Mouse (Mus musculus): ENCODE measurements around the gene Myh9. TPM values are rescaled to one million over a fixed set of nuclear protein-coding genes. Genes with fewer than 3 reads are reported as not detected.

Gene Myh9
- polyA plus RNA-seq, 1 experiment from 2014 or later: 24.6 TPM

- H3K4me1 ChIP-seq: peaks cover 15% of the 10 kb centered on the region
- no peak overlapping the region for H3K4me2 ChIP-seq
- ATAC-seq (ENCODE audit: low FRiP score): no peak
- no peak overlapping the region for H3K4me3 ChIP-seq (replicated peaks)
- peaks cover 26% of the 10 kb centered on the region for H3K36me3 ChIP-seq (replicated peaks)
- peak overlapping the region; percentile 78 for H3K27ac ChIP-seq
- no peaks in the 10 kb centered on the region for H3K27me3 ChIP-seq
- no peaks in the 10 kb centered on the region for H3K9me3 ChIP-seq
- WGBS: 88% methylated on average over 14 of the region's 14 CpGs
- H3K9ac ChIP-seq: no peak overlapping the region
Measured at GRCm38 (mm10) chr15:77797609-77798411, 44.2 kb downstream of the Myh9 start.

- H3K9me3 ChIP-seq: no peaks in the 10 kb centered on the region
- no peak overlapping the region for H3K4me2 ChIP-seq
- no peak overlapping the region for H3K9ac ChIP-seq
- no peaks in the 10 kb centered on the region for H3K27me3 ChIP-seq
- H3K36me3 ChIP-seq (replicated peaks): peaks cover 27% of the 10 kb centered on the region
- WGBS: 94% methylated on average over 26 of the region's 26 CpGs
- H3K4me1 ChIP-seq: peaks cover 15% of the 10 kb centered on the region
- no peak overlapping the region for H3K4me3 ChIP-seq (replicated peaks)
- ATAC-seq (ENCODE audit: low FRiP score): no peak
- no peak overlapping the region for H3K27ac ChIP-seq
Measured at GRCm38 (mm10) chr15:77796409-77797035, 45.5 kb downstream of the Myh9 start.

GRCm38 (mm10) chr15:77794908-77795356, 47.0 kb downstream of the Myh9 start:
- Histone ChIP-seq H3K9ac (no peak overlapping the region), H3K4me3 (replicated peaks) (no peak overlapping the region), H3K4me1 (peaks cover 15% of the 10 kb centered on the region), H3K36me3 (replicated peaks) (peaks cover 32% of the 10 kb centered on the region), H3K27me3 (no peaks in the 10 kb centered on the region), H3K4me2 (no peak overlapping the region), H3K9me3 (no peaks in the 10 kb centered on the region), H3K27ac (no peak overlapping the region)
- 92% methylated on average over 13 of the region's 13 CpGs for WGBS
- ATAC-seq (ENCODE audit: low FRiP score): no peak

- H3K4me1 ChIP-seq: peaks cover 13% of the 10 kb centered on the region
- H3K4me3 ChIP-seq (replicated peaks): no peak overlapping the region
- no peaks in the 10 kb centered on the region for H3K9me3 ChIP-seq
- peaks cover 38% of the 10 kb centered on the region for H3K36me3 ChIP-seq (replicated peaks)
- no peaks in the 10 kb centered on the region for H3K27me3 ChIP-seq
- no peak for ATAC-seq (ENCODE audit: low FRiP score)
- H3K27ac ChIP-seq: no peak overlapping the region
- no peak overlapping the region for H3K4me2 ChIP-seq
- H3K9ac ChIP-seq: no peak overlapping the region
- 92% methylated on average over 13 of the region's 13 CpGs for WGBS
Measured at GRCm38 (mm10) chr15:77794138-77794907, 47.7 kb downstream of the Myh9 start.

GRCm38 (mm10) chr15:77793554-77793953, 48.4 kb downstream of the Myh9 start:
- Histone ChIP-seq H3K4me3 (replicated peaks) (no peak overlapping the region), H3K9ac (no peak overlapping the region), H3K36me3 (replicated peaks) (peaks cover 46% of the 10 kb centered on the region), H3K4me2 (no peak overlapping the region), H3K27me3 (no peaks in the 10 kb centered on the region), H3K9me3 (no peaks in the 10 kb centered on the region), H3K4me1 (peaks cover 6% of the 10 kb centered on the region), H3K27ac (no peak overlapping the region)
- WGBS: 92% methylated on average over 7 of the region's 7 CpGs
- ATAC-seq (ENCODE audit: low FRiP score): no peak

- peaks cover 50% of the 10 kb centered on the region for H3K36me3 ChIP-seq (replicated peaks)
- no peak for ATAC-seq (ENCODE audit: low FRiP score)
Measured at GRCm38 (mm10) chr15:77793094-77793493, 48.9 kb downstream of the Myh9 start.

GRCm38 (mm10) chr15:77792056-77792455, 49.9 kb downstream of the Myh9 start:
- H3K4me3 ChIP-seq (replicated peaks): no peak overlapping the region
- no peaks in the 10 kb centered on the region for H3K9me3 ChIP-seq
- 92% methylated on average over 9 of the region's 9 CpGs for WGBS
- H3K36me3 ChIP-seq (replicated peaks): peaks cover 58% of the 10 kb centered on the region
- no peaks in the 10 kb centered on the region for H3K27me3 ChIP-seq
- no peak overlapping the region for H3K4me2 ChIP-seq
- no peak overlapping the region for H3K9ac ChIP-seq
- no peak overlapping the region for H3K27ac ChIP-seq
- H3K4me1 ChIP-seq: no peaks in the 10 kb centered on the region
- ATAC-seq (ENCODE audit: low FRiP score): no peak

More at GRCm38 (mm10) chr15:77793094-77793493, 48.9 kb downstream of the Myh9 start:
- Histone ChIP-seq H3K4me3 (replicated peaks) (no peak overlapping the region), H3K27ac (no peak overlapping the region), H3K9me3 (no peaks in the 10 kb centered on the region), H3K27me3 (no peaks in the 10 kb centered on the region), H3K9ac (no peak overlapping the region), H3K4me2 (no peak overlapping the region), H3K4me1 (0 out of 2 replicates have a peak, but pooled peaks cover 3% of the 10 kb centered on the region)
- WGBS: 93% methylated on average over 4 of the region's 4 CpGs

- 95% methylated on average over 21 of the region's 21 CpGs for WGBS
Measured at GRCm38 (mm10) chr15:77790656-77791405, 51.1 kb downstream of the Myh9 start.

GRCm38 (mm10) chr15:77789186-77789585, 52.8 kb downstream of the Myh9 start:
- H3K36me3 ChIP-seq (replicated peaks): peaks cover 76% of the 10 kb centered on the region
- no peaks in the 10 kb centered on the region for H3K27me3 ChIP-seq
- H3K27ac ChIP-seq: no peak overlapping the region
- no peaks in the 10 kb centered on the region for H3K9me3 ChIP-seq
- no peak for ATAC-seq (ENCODE audit: low FRiP score)
- no peak overlapping the region for H3K9ac ChIP-seq
- no peak overlapping the region for H3K4me2 ChIP-seq
- 83% methylated on average over 3 of the region's 3 CpGs for WGBS
- no peaks in the 10 kb centered on the region for H3K4me1 ChIP-seq
- H3K4me3 ChIP-seq (replicated peaks): no peak overlapping the region

More at GRCm38 (mm10) chr15:77790656-77791405, 51.1 kb downstream of the Myh9 start:
- Histone ChIP-seq H3K9ac (no peak overlapping the region), H3K9me3 (no peaks in the 10 kb centered on the region), H3K36me3 (replicated peaks) (peaks cover 70% of the 10 kb centered on the region), H3K4me1 (no peaks in the 10 kb centered on the region), H3K4me3 (replicated peaks) (no peak overlapping the region), H3K27me3 (no peaks in the 10 kb centered on the region), H3K4me2 (no peak overlapping the region), H3K27ac (no peak overlapping the region)
- ATAC-seq (ENCODE audit: low FRiP score): no peak

GRCm38 (mm10) chr15:77788356-77788755, 53.6 kb downstream of the Myh9 start:
- H3K36me3 ChIP-seq (replicated peaks): peaks cover 84% of the 10 kb centered on the region
- 89% methylated on average over 6 of the region's 6 CpGs for WGBS

GRCm38 (mm10) chr15:77785807-77786206, 56.2 kb downstream of the Myh9 start:
- Histone ChIP-seq H3K27me3 (no peaks in the 10 kb centered on the region), H3K4me2 (no peak overlapping the region), H3K4me1 (no peaks in the 10 kb centered on the region), H3K4me3 (replicated peaks) (no peak overlapping the region), H3K36me3 (replicated peaks) (peaks cover 97% of the 10 kb centered on the region), H3K9me3 (no peaks in the 10 kb centered on the region), H3K27ac (no peak overlapping the region), H3K9ac (no peak overlapping the region)
- 91% methylated on average over 1 of the region's 1 CpGs for WGBS
- no peak for ATAC-seq (ENCODE audit: low FRiP score)

More at GRCm38 (mm10) chr15:77788356-77788755, 53.6 kb downstream of the Myh9 start:
- ATAC-seq (ENCODE audit: low FRiP score): no peak
- no peak overlapping the region for H3K4me3 ChIP-seq (replicated peaks)
- no peaks in the 10 kb centered on the region for H3K9me3 ChIP-seq
- no peak overlapping the region for H3K27ac ChIP-seq
- H3K9ac ChIP-seq: no peak overlapping the region
- H3K4me2 ChIP-seq: no peak overlapping the region
- H3K4me1 ChIP-seq: no peaks in the 10 kb centered on the region
- no peaks in the 10 kb centered on the region for H3K27me3 ChIP-seq

Data from forebrain, embryonic 12.5 days (tissue).